Mouse (Mus musculus): ENCODE results near the gene Ifi44.

Ifi44 gene

DNA sequence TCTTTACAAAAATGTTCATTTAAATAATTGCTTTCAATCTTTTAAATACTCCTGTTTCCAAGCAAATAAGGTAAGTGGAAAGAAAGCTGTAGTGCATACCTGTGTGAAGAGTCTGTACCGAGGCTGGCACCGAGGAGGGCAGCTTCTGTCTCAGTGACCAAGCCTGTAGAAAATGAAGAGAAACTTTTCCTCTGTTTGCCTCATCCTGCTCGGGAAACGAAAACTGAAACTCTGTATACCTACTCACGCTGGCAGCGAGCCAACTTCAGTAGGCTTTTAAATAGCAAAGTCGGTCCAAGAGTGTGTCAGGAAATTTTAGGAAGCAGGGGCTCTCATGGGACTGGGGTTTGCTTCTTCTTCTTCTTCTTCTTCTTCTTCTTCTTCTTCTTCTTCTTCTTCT, at the start of gene Ifi44:
TSS of gene Ifi44 (minus strand) at position 224 of the 400 bp plus-strand sequence.
- DNase-seq, result peak; percentile 25

DNA sequence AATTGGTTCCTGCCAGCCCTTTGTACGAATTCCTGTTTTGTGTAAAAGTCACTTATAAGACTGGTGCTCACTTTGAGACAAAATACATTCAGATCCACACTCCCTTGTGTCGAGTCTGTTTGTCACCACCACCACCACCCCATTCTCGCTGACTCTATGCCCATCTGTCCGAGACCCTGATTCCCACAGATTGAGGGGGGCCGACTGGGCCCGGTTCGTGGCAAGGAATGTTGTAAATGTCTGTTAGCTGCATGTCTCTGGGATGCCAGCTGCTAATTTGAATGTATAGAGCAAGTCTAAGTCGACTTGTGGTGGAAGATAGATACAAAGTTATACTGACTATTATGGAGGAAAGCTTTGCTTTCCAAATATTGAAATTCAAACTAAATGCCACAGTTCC, 38.9 kb upstream of the Ifi44 start:
- DNase-seq, result no peak

DNA sequence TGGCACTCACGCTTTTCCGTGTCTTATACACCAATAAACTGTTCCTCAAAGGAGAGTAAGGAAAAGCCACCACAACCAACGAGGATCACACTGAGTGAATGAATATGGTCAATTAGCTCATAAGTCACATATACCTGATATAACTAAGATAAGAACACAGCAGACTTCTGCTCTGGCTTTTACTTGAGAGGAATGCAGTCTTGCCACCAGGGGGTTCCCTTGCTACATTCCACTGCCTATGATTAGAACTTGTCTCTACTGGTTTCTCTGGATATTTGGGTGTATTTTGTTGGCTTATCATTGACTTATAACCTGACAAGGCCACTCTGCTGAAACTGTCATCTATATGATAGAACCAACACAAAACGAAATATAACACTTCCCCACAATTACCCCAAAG, 25.3 kb upstream of the Ifi44 start:
- peak; percentile 61 for DNase-seq

DNA sequence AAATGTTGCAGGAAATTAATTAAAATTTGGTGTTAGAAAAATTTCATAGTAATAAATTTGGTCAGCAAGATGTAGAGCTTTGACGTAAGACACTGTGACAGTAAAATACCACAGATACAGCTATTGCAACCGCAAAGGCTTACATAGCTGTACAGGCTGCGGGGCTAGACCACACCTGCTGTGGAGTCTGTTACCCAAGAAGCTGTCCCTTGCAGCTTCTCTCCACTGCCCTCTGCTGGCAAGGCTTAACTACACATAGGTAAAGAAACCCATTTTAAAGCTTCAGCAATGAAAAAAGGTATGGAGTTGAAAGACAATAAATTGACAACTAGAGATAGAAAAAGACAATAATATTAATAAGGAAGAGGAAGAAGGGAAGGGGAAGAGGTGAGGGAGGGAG, 21.3 kb upstream of the Ifi44 start:
- peak; percentile 64 for DNase-seq

DNA sequence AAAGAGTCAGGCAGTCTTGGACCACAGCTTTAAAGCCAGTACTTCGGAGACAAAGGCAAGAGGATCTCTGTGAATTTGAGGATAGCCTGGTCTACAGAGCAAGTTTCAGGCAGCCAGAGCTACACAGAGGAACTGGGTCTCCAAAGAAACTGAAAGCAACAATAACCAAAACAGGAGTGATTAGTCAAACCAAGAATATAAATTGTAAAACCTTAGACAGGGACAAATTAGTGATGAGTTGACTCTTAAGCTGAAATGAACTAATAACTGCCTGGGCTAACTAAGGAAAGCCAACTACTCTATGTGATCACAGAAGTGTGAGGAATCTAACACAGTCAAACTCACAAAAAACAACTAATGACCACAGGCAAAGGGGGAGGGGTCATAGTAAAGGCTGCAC, 1.2 kb downstream of the Ifi44 start:
- no peak for DNase-seq

DNA sequence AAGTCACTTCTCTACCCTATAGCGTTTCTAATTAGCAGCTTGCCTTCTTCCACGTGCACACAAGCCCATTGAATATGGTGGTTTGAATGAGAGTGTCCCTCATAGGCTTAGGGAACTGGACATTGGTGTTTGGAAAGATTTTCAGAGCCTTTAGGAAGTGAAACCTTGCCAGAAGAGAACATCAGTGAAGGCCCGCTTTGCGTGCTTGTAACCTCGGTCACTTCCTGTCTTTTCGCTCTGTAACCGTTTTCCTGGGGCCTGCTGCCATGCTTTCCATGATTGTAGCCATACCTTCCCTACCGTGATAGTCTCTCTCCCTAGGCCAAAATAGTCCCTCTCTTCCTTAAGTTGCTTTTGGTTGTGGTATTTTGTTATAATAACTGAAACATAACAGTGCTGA, 3.7 kb downstream of the Ifi44 start:
- DNase-seq, result no peak

DNA sequence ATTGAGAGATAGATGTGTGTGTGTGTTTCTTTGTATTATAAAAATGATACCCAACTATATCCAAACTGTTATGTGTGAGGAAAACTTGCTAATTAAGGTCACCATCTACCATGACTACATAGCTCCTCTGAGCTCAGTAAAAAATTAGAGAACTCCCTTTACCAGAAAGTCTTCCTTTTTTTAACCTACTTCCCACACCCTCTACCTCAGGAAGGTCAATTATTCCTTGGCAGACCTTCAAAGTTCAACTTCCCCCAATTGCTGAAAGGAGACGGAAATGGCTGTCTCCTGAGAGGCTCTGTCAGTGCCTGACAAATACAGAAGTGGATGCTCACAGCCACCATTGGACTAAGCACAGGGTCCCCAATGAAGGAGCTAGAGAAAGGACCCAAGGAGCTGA, 7.5 kb downstream of the Ifi44 start:
- no peak for DNase-seq

DNA sequence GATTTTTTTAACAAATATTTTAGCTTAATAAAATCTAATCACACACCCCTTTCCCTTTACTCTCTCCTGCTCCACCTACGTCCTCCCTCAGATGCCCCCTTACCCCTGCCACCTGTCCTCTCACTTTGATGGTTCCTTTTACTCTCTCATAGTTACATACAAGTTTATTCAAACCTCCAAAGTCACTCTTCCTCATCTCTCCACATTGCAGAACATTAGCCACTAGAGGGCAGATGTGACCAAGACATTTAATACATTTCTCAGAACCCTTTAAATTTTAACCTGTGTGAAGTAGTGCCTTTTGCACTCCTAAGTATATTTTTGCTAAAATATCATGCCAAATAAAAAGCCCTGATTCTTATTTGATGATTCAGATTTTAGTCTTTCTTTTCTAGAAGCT, 33.5 kb downstream of the Ifi44 start:
- peak; percentile 42 for DNase-seq

DNA sequence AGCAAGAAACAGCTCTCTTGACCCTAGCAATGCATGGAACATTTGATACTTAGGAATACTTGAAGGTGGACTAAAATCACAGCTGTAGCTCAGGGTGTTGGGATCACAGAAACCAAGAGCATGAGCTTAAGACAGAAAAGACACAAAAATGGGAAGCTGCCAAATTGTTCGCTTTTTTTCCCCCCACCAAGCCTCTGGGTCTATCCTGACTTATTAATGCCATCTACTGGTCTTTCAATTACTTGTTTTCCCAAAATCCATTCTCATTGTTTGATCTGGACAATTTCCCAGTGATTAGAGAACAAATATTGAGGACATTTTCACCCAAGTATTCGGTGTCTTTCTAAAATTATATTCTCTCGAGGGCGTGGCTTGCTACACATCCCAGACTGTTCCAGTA, 42.4 kb downstream of the Ifi44 start:
- DNase-seq, result peak; percentile 6

All from lung, postnatal 10 days (tissue).